Mouse (Mus musculus) myocyte (in vitro differentiated cells): ENCODE results near the gene Nr4a1. TPM values are rescaled to one million over a fixed set of nuclear protein-coding genes. Genes with fewer than 3 reads are reported as not detected.

Experiments
- H3K27me3 ChIP-seq: one replicate; pipeline ENCODE4 v1.6.1; 2011; ENCODE audit not compliant: control insufficient read depth, insufficient read depth, insufficient read length
- H3K36me3 ChIP-seq: one replicate; pipeline ENCODE4 v1.6.1; 2011; ENCODE audit not compliant: control insufficient read depth, insufficient read depth
- H3K4me2 ChIP-seq: one replicate; pipeline ENCODE4 v1.6.1; 2011; ENCODE audit warnings: low read depth, control low read depth
- H3K4me3 ChIP-seq: one replicate; pipeline ENCODE4 v1.5.1; 2011; ENCODE audit warnings: mild to moderate bottlenecking, control low read depth, moderate library complexity
- H3K79me2 ChIP-seq: one replicate; pipeline ENCODE4 v1.6.1; 2011; ENCODE audit not compliant: control insufficient read depth, insufficient read depth
- H3ac ChIP-seq: one replicate; pipeline ENCODE4 v1.6.1; 2011; ENCODE audit not compliant: control insufficient read depth, insufficient read length
- CEBPB ChIP-seq: IDR thresholded peaks from 2 replicates; pipeline ENCODE4 v1.6.1; 2011; ENCODE audit warnings: mild to moderate bottlenecking, moderate library complexity; ENCODE audit not compliant: poor library complexity, insufficient read depth, severe bottlenecking
- E2F4 ChIP-seq: IDR thresholded peaks from one replicate; pipeline ENCODE4 v1.6.1; 2011; ENCODE audit warnings: mild to moderate bottlenecking, control low read depth, moderate library complexity; ENCODE audit not compliant: insufficient read depth
- MAX ChIP-seq: IDR thresholded peaks from one replicate; pipeline ENCODE4 v1.6.1; 2011; ENCODE audit warnings: low read depth, mild to moderate bottlenecking, control low read depth
- MYOD1 ChIP-seq, 3 experiments: IDR thresholded peaks; one replicate each; pipeline ENCODE4 v1.6.1; 2011; ENCODE audit warnings: control low read depth in 2 of 3, low read depth in 2 of 3, mild to moderate bottlenecking in 2 of 3, moderate library complexity in 1 of 3; ENCODE audit not compliant: insufficient read length in 2 of 3, control insufficient read depth in 1 of 3
- MYOG ChIP-seq, 3 experiments: IDR thresholded peaks; one replicate each; pipeline ENCODE4 v1.6.1; 2011; ENCODE audit warnings: control low read depth in 2 of 3, low read depth in 2 of 3, mild to moderate bottlenecking in 2 of 3; ENCODE audit not compliant: insufficient read length in 2 of 3, control insufficient read depth in 1 of 3, insufficient read depth in 1 of 3
- POLR2A ChIP-seq: IDR thresholded peaks from one replicate; pipeline ENCODE4 v1.6.1; 2011; ENCODE audit warnings: low read depth, mild to moderate bottlenecking, control low read depth, moderate library complexity; ENCODE audit not compliant: insufficient read length
- POLR2AphosphoS2 ChIP-seq: IDR thresholded peaks from one replicate; pipeline ENCODE4 v1.6.1; 2011; ENCODE audit warnings: low read depth, control low read depth; ENCODE audit not compliant: insufficient read length
- REST ChIP-seq: IDR thresholded peaks from one replicate; pipeline ENCODE4 v1.6.1; 2011; ENCODE audit warnings: mild to moderate bottlenecking, control low read depth, moderate library complexity; ENCODE audit not compliant: insufficient read depth, insufficient read length
- SRF ChIP-seq: IDR thresholded peaks from one replicate; pipeline ENCODE4 v1.6.1; 2011; ENCODE audit warnings: low read depth; ENCODE audit not compliant: control insufficient read depth, insufficient read length
- TCF12 ChIP-seq: IDR thresholded peaks from one replicate; pipeline ENCODE4 v1.6.1; 2011; ENCODE audit warnings: mild to moderate bottlenecking, control low read depth; ENCODE audit not compliant: poor library complexity, insufficient read depth, severe bottlenecking
- TCF3 ChIP-seq: IDR thresholded peaks from one replicate; pipeline ENCODE4 v1.6.1; 2011; ENCODE audit warnings: low read depth, control low read depth; ENCODE audit not compliant: insufficient read length
- USF1 ChIP-seq: IDR thresholded peaks from one replicate; pipeline ENCODE4 v1.6.1; 2011; ENCODE audit warnings: low read depth, mild to moderate bottlenecking, control low read depth, moderate library complexity
- polyA plus RNA-seq: library from polyadenylated mRNA; unstranded; fragments of >200 nt; fragmentation: generic; extraction: Trizol; gene quantifications from one replicate; pipeline ENCODE4 v1.2.1, GENCODE M21; 2012; ENCODE audit warnings: missing spikeins

Gene Nr4a1
- polyA plus RNA-seq, 1 experiment = 15.3 TPM

DNA sequence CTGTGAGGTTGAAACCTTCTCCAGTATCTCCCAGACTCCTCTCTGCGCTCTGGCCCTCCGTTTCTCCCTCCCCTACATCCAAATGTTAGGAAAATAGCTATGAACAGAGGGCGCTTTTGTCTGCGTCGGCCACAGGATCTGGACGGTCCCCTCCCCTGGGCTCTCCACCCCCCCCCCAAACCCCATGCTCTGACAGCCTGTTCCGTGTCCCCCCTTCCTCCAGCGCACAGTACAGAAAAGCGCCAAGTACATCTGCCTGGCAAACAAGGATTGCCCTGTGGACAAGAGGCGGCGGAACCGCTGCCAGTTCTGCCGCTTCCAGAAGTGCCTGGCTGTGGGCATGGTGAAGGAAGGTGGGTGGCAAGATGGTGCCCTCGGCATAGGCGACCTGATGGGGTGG is 17.4 kb downstream of the Nr4a1 start:
- Histone ChIP-seq H3K4me3 (no peak overlapping the region), H3K36me3 (peaks cover 25% of the 10 kb centered on the region), H3K4me2 (no peak overlapping the region), H3K79me2 (peaks cover 6% of the 10 kb centered on the region), H3ac (no peak overlapping the region), H3K27me3 (no peaks in the 10 kb centered on the region)
- TF ChIP-seq SRF (no peak), MAX (no peak), TCF3 (no peak), MYOG (IDR thresholded peaks at IDR 0.05; ENCODE audit: control insufficient read depth in 1 of 3, insufficient read depth in 1 of 3, insufficient read length in 2 of 3, low read depth in 2 of 3) (no peak), MYOD1 (IDR thresholded peaks at IDR 0.05; ENCODE audit: control insufficient read depth in 1 of 3, insufficient read length in 2 of 3, low read depth in 2 of 3) (no peak), E2F4 (no peak), CEBPB (no peak), POLR2AphosphoS2 (no peak), POLR2A (no peak), TCF12 (no peak), REST (no peak), USF1 (no peak)

DNA sequence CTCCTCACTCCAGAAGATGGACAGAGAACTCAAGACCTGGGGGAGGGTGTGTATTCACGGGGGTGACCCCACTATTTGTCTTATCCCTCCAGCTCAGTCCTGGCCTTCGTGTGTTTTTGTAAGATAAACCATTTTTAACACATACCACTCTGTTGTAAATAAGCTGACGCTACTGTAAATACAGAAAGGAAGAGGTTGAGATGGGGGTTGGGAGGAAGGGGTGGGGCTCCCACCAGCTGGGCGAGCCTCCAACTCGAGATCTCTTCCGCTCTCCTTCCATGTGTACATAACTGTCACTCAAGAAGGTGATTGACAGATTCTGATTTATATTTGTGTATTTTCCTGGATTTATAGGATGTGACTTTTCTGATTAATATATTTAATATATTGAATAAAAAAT is 20.3 kb downstream of the Nr4a1 start:
- Histone ChIP-seq H3K36me3 (peaks cover 21% of the 10 kb centered on the region), H3ac (no peak overlapping the region), H3K27me3 (no peaks in the 10 kb centered on the region), H3K79me2 (no peaks in the 10 kb centered on the region), H3K4me3 (no peak overlapping the region), H3K4me2 (no peak overlapping the region)
- TF ChIP-seq CEBPB (no peak), TCF12 (no peak), POLR2AphosphoS2 (no peak)

DNA sequence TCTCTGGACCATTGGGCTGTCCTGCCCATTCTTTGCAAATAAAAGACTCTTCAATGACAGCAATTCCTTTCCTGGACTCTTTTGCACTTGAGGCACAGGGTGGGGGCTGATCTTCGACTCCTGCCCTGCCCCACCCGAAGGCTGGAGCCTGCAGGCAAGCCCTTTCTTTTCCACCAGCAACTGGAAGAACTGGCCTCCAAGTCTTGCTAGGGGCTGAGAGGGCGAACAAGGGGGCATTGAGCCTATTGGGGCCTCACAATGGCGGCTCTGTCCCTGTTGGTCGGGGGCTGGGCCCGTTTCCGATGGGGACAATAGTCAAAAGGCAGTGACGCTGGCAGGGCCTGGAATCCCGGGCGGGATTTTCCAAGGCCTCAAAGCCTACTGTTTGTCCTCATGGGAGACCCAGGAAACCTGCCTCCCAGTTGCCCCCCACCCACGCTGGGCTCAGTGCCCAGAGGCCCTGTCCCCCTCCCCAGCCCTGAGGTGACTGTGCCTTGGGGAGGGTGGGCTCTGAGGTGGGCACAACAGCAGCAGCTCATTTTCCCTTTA is 23.4 kb downstream of the Nr4a1 start:
- no peak for TF ChIP-seq MAX
- TF ChIP-seq CEBPB = no peak
- TF ChIP-seq TCF3 = no peak
- TF ChIP-seq USF1 = no peak
- no peak for TF ChIP-seq SRF
- TF ChIP-seq MYOD1 (IDR thresholded peaks at IDR 0.05; ENCODE audit: control insufficient read depth in 1 of 3, insufficient read length in 2 of 3, low read depth in 2 of 3) = no peak
- no peak for TF ChIP-seq TCF12
- no peak for TF ChIP-seq POLR2A
- TF ChIP-seq POLR2AphosphoS2 = no peak
- no peak for TF ChIP-seq E2F4
- TF ChIP-seq MYOG (IDR thresholded peaks at IDR 0.05; ENCODE audit: control insufficient read depth in 1 of 3, insufficient read depth in 1 of 3, insufficient read length in 2 of 3, low read depth in 2 of 3) = no peak
- TF ChIP-seq REST = no peak
- H3K27me3 ChIP-seq = no peaks in the 10 kb centered on the region
- H3K4me3 ChIP-seq = no peak overlapping the region
- peaks cover 16% of the 10 kb centered on the region for H3K36me3 ChIP-seq
- H3K4me2 ChIP-seq = no peak overlapping the region
- H3K79me2 ChIP-seq = no peaks in the 10 kb centered on the region
- H3ac ChIP-seq = no peak overlapping the region

DNA sequence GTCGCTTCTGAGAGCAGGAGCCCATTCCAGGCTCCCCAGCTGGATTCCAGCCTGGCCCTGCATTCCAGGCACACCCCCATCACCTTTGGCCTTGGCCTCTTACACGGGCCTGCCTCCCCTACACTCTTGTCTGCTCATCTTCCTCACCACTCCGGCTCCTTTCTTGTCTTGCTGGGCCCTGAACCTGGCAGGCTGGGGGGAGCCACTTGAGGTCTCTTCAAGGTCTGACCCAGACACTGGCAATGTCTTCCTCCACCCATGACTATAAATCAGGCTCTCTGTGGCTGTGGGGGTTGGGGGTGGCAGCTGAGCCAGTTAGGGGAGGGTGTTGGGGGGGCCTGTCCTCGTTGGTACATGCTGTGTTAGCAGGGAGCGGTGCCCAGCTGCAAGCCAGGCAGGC is 24.5 kb downstream of the Nr4a1 start:
- Histone ChIP-seq H3K4me2 (no peak overlapping the region), H3K4me3 (no peak overlapping the region), H3K79me2 (no peaks in the 10 kb centered on the region), H3K36me3 (peaks cover 8% of the 10 kb centered on the region), H3ac (no peak overlapping the region), H3K27me3 (no peaks in the 10 kb centered on the region)
- peak in 1 of 3 experiments; percentile 64 for TF ChIP-seq MYOD1 (IDR thresholded peaks at IDR 0.05; ENCODE audit: control insufficient read depth in 1 of 3, insufficient read length in 2 of 3, low read depth in 2 of 3)
- no peak for TF ChIP-seq CEBPB

DNA sequence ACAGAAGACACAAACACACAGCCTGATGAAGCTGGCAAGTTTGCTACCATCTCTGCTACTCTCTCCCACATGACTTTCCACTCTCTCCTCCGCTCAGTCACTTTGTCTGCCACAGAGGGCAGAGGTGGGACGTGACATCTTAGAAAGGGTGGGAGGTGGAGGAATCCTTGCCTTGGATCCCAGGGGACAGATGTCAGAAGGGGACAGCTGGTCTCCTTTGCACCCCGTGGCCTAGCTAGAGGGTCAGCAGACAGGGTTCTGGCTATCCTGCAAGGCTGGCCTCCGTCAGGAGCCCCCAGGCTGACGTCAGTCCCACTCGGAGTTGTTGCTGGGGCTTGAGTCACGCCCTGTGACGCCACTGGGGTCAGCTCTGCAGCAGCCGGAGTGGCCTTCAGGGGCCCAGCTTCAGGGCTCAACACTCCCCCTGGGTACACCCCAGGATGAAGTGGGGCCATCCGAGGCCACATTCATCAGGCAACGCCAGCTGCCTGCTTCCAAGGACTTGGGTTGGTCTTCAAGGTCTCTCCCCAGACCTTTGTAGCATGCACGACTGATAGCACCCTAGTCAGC is 25.4 kb downstream of the Nr4a1 start:
- TF ChIP-seq REST (no peak), MYOG (IDR thresholded peaks at IDR 0.05; ENCODE audit: control insufficient read depth in 1 of 3, insufficient read depth in 1 of 3, insufficient read length in 2 of 3, low read depth in 2 of 3) (peak in 1 of 3 experiments; percentile 65), TCF3 (no peak), MYOD1 (IDR thresholded peaks at IDR 0.05; ENCODE audit: control insufficient read depth in 1 of 3, insufficient read length in 2 of 3, low read depth in 2 of 3) (peak in 1 of 3 experiments; percentile 84)
- Histone ChIP-seq H3K36me3 (no peaks in the 10 kb centered on the region), H3K27me3 (no peaks in the 10 kb centered on the region), H3K79me2 (peaks cover 3% of the 10 kb centered on the region), H3K4me2 (peak overlapping the region; percentile 30), H3K4me3 (no peak overlapping the region), H3ac (no peak overlapping the region)
